Mouse (Mus musculus) activated CD4-positive, CD25-positive, alpha-beta regulatory T cell, adult 4 months (primary cell): ENCODE data around the gene Gm17416. TPM values are rescaled to one million over a fixed set of nuclear protein-coding genes. Genes with fewer than 3 reads are reported as not detected.

Experiments used
- ATAC-seq: one replicate; pipeline ENCODE4 v1.8.0; 2017
- polyA plus RNA-seq, 2 experiments: library from polyadenylated mRNA; unstranded; fragments of 100-300 nt; shearing (Covaris generic); gene quantifications; one replicate each; pipeline ENCODE4 v1.2.1; 2017

Gm17416 gene
- polyA plus RNA-seq, result not detected

GRCm38 (mm10) chr2:152569038-152569437 lies at the start of gene Gm17416:
Gene Gm17416 (plus strand): TSS chr2:152569338.
- no peak for ATAC-seq

DNA sequence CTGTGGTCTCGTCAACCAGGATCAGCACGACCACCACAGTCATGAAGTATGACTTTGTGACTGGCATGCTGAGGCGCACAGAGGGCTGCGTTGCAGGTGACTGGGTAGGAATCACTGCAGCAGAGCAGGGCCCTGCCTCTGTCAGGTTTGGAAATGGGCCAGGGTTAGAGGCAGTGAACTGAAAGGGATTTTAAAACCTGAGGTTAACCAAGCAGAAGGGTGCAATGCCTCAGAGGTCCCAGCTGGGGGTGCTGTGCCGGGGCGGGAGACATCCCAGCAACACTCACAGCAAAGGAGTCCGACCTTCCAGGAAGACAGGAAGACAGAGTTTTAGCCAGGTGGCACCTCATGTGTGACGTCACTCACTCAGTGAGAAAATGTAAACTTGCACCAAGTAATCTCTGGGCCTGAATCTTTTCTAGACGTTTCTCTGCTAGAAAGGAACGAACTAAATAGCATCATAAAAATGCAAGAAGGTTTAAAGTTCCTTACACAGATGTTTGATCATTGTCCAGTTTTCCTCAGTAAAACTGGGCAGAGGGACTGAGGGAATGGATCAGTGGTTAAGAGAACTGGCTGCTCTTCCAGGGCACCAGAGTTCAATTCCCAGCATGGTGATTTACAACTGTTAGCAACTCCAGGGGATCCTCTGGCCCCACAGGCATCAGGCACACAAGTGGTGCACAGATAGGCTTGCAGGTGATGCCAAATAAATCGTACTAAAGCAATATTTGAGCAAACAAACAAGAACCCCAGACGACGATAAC lies 29.0 kb upstream of the Gm17416 start, which contains the start of gene Defb29:
Gene Defb29, minus strand, starts transcription at position 155 of the 767 bp plus-strand sequence.
- ATAC-seq, result no peak

- no peak for ATAC-seq
Measured at GRCm38 (mm10) chr2:152541979-152542378, 27.2 kb upstream of the Gm17416 start.

DNA sequence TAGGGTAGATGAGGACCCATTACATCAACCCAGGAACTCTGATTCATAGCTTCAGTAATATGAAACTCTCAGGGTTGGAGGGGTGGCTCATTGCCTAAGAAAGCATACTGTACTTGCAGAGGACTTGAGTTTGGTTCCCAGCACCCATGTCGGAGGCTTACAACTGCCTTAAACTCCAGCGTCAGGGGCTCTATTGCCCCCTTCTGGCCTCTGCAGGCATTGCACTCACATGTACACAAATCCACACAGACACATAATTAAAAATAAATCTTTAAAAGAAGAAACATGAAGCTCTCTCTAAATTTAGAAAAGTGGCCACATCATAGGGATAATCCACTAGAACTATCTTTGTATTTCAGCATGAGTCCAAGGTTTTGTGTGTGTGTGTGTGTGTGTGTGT lies 26.2 kb upstream of the Gm17416 start:
- no peak for ATAC-seq

DNA sequence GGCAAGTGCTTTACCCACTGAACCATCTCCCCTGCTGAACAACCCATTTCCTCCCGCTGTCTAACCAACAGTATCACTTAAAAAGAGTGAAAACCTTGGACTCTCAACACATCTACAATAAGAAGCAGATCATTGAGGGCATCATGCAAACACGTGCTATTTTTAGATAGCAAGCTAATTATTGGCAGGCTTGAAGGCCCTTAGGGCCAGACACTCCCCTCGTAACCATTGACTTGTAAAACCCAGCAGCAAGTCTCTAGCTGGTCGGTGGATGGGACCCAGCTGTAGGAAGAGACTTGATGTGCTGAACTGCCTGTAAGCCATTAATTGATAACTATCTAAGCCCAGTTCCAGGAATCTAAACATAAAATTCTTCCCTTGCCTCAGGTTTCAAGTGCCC lies 25.7 kb upstream of the Gm17416 start:
- no peak for ATAC-seq

DNA sequence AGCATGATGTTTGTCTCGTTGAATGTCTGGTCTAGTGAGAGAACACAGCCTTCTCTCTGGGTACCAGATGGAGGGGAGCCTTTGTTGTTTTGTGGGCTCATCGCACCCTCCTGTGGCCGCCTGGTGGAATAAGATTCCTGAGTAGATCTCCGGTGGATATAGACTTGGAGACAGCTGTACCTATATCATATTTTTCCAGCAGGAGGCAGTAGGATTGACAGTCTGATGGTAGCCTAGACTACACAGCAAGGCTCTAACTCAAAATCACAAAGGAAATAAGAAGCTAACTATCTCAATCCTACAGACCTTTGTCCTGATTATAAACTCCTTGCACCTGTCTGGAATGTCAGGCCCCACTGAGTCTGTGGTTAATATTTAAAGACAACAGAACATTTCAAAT lies 24.4 kb upstream of the Gm17416 start:
- ATAC-seq, result no peak

GRCm38 (mm10) chr2:152548124-152548523 lies 21.0 kb upstream of the Gm17416 start:
- ATAC-seq, result no peak

DNA sequence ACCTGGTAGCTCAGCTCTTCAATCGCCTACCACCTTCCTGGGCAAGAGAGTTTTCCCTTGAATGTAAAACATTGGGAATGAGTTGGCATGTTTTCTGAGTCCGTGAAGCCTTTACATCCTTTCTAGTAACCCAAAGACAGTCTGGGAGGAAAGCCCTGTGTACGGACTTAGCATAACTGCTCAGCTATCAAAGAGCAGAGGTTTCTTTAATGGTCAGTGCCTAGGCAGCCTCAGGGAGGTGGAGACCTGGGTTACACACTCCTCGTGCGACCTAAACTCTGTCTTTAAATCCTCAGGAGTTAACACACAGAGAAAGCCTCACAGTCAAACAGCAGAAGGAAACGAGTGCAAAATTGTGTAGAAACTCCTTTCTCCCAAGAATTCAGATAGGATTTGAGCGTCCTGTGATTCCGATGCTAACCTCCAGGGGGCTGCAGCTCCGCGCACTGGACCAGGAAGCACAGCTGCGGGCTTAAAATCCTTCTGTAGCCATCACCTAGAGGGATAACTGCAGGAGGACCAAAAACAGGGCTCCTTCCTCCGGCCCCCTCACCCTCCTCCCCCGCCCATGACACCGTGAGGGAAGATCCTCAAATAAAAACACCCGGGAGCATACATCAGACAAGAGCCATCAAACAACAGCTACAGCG lies 15.2 kb upstream of the Gm17416 start:
- no peak for ATAC-seq

GRCm38 (mm10) chr2:152556655-152557054 lies 12.5 kb upstream of the Gm17416 start:
- ATAC-seq, result no peak

GRCm38 (mm10) chr2:152569881-152570280 lies 743 bp downstream of the Gm17416 start:
- no peak for ATAC-seq

GRCm38 (mm10) chr2:152570313-152570712 lies 1.2 kb downstream of the Gm17416 start:
- ATAC-seq, result no peak

DNA sequence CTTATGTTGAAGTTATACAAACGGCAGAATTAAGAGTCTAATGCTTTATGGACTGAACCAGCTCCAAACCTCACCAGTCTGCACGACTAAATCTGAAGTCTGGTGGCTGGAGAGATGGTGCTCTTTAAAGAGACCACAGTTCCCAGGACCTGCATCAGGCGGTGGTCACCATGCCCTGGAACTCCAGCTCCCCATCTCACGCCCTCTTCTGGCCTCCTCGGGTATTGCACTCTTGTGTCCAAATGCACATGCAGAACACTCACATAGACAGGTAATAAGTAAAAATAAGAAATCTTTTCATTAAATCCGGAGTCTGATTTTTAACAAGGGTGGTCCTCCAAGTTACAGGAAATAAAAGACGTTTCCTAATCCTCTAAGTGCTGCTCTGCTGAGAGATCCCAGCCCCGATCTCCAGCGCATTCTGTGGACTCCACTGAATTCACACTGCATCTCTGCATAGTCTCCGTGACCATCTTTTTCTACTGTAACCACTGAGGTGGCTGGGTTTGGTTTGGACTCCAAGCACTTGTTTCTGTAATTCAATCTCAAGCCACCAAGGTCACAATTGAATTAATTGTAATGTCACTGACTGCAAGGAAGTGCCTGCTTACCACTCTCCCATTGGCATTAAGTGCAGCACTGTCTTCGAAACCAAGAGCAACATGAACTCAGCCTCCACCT lies 3.1 kb downstream of the Gm17416 start, which contains the start of gene Defb21:
Gene Defb21, plus strand, starts transcription at position 631 of the 681 bp plus-strand sequence.
- no peak for ATAC-seq

DNA sequence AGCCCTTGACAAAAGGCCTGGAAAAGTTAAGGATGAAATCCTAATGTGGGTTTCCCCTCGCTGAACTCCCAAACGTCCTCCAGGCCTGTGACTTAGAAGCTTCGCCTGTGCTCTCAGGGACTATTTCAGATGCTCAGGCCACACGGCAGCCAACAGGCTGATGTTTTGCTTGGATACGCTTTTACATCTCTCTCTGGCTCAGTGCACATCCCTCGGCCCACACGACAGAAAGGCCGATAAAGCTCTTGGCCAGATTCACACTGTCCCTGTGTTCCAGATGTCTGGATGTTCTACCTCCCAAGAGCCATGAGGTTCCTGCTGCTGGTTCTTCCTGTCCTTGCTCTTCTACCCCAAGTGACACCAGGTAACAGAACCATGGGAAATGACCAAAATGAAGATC lies 4.3 kb downstream of the Gm17416 start:
- ATAC-seq, result no peak

DNA sequence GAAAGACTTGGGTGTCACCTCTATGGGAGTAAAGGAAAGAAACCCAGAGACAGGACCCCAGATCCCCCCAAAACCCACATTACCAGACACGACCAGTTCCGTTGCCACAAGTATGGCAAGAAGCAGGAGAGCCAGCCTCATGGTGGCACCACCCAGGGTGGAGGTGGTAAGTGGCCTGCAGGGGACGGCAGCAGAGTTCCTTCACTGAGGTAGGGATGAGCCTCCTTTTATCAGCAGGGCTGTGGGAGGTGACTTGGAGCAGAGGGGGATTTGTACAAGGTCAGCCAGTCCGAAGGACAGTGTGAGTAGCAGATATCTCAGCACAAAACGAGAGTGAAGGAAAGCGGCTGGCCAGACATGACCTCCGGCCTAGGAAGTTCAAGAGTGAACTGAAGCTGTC lies 11.0 kb downstream of the Gm17416 start, which contains the start of gene Defb19:
Gene Defb19, minus strand, starts transcription at position 206 of the 400 bp plus-strand sequence.
- no peak for ATAC-seq

DNA sequence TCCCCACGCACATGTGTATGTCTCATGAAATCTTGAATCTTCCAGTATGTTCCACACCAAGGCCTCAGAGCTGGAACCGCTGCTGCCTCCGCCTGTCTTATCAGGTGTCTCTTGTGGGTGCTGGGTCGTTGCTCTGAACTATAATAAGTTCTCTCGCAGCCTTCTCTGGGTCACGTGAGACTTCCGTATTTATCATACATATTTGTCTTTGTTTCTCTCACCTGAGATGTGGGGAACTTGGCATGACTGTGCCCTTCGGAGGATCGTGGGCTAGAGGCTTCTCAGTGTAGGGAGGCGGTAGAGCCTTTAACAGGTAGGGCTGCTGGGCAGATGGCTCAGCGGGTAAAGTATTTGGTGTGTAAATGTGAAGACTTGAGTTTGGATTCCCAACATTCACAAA lies 11.5 kb downstream of the Gm17416 start:
- no peak for ATAC-seq

GRCm38 (mm10) chr2:152586926-152587560 lies 17.9 kb downstream of the Gm17416 start:
- ATAC-seq, result no peak

DNA sequence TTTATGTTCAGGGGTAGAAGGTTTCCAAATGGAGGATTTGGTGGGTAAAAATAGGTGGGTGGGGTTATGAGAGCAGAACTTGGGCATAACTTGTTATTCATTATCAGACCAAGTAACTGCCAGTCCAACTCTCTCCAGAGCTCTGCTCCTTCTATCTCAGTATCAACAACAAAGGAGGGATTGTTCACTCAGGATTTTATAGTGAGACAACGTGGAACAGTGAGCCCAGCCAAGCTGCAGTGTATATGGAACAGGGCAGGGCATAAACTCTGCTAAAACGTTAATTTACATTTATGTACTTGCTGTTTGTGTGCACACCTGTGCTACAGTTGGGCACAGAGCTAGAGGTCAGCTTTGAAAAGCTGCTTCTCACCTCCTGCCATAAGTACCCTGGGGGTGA lies 19.3 kb downstream of the Gm17416 start:
- ATAC-seq, result no peak

- no peak for ATAC-seq
Measured at GRCm38 (mm10) chr2:152589021-152589420, 19.9 kb downstream of the Gm17416 start.

DNA sequence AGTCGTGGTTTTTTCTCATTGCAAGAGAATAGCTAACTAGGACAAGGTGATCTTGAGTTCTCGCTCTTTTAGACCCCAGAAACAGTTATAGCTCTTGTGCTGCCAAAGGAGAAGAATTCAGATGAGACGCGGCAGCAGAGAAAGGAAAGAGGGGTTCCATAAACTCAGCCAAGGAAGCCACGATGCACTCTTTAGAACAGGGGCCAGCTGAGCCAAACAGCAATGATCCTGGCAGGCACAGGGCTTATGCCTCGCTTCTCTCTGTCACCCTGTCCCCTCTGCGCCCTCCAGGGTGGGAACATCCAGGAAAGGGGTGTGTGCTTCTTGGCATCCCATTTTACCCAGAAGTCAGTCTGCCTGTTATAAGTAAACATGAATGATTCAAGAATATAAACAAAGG lies 30.2 kb downstream of the Gm17416 start, which contains the start of gene Defb45:
Gene Defb45, minus strand, starts transcription at position 101 of the 400 bp plus-strand sequence.
- no peak for ATAC-seq

DNA sequence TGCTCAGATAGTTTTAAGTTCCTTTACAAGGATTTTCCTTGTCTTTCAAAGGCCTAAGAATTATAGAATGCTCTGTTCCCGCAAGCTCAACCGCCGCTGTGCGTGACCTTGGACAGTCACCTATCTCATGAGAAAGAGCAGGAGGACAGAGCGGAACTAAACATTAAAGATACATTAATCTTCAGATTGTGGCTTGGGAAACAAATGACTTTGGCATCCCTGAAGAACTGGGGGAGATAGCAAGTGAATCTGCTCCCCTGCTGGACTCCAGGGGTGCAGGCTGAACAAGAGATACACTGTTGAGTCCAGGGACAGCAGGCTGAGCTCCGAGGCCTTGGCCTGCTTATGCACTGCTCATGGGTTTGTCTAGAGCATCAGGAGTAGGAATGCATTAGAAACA lies 30.9 kb downstream of the Gm17416 start:
- no peak for ATAC-seq

DNA sequence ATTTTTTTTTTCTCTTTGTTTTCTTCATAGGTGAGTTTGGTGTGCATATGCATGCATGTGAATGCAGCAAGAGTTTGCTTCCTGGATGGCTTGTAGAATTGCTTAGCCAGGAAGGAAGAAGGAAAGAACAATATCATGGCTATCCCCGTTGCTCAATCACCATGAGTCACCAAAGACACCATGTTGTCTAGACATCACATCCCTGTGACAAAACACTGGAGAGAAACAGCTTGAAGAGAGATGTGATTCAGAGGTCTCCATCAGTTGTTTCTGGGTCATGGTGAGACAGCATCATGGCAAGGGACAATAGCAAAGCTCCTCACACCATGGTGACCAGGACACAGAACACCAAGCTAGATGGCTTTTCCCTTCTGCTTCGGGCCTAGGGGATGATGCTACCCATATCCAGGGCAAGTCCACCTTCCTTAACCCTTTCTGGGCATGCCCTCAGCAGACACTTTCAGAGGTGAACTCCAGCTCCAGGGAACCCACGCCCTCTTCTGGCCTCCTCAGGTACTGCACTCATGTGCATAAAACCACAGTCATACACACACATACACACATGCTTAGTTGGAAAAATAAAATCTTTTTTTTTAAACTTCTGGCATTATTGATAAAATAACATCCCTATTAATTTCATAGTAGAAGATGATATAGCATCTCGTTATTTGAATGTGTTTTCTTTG lies 32.3 kb downstream of the Gm17416 start:
- ATAC-seq, result no peak

DNA sequence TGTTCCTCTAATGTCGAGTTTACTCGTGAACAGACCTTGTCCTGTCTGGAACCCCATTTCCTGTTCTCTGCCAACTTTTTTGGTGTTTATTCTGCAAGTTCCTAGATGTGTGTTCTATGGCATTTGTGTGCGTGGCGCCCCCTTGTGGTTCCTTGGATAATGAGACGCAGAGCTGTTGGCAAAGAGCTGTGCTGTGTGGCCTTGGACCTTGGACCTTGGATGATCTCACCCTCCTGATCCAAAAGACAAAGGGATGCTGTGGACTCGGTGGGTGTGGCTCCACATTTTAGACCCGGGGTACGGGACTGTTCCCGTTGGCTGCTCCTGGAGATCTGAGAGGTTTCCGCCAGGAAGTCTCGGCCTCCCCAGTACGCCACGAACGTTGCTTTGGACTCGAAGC lies 34.9 kb downstream of the Gm17416 start, which contains the start of gene Defb36:
Gene Defb36, plus strand, starts transcription at position 271 of the 400 bp plus-strand sequence.
- no peak for ATAC-seq
